Mouse (Mus musculus): ENCODE measurements at regions not wholly inside any gene's neighbourhood (a gene's known extent, or its start where the extent isn't known, plus 50 kb on each side); places are given as distances from the start of the nearest gene placed in this dataset.

GRCm38 (mm10) chr10:102732420-102732819 is 220.4 kb downstream of the Rassf9 start:
- TF ChIP-seq CTCF (IDR thresholded peaks at IDR 0.05; ENCODE audit: borderline replicate concordance, insufficient read depth, low read length) (no peak), POLR2A (IDR thresholded peaks at IDR 0.05; ENCODE audit: low read depth, low read length) (no peak)

All from embryonic fibroblast, embryonic 13.5 days (primary cell).